Mouse (Mus musculus) left cerebral cortex, postnatal 10 days (tissue): ENCODE measurements around the gene Fkbp8. TPM values are rescaled to one million over a fixed set of nuclear protein-coding genes. Genes with fewer than 3 reads are reported as not detected.

Experiments
- DNase-seq, 2 experiments: peaks; one replicate each; pipeline ENCODE4 v3.0.0; 2021 to 2022; ENCODE audit warnings: low spot score in 2 of 2, mixed read lengths in 1 of 2; ENCODE audit errors: extremely low spot score in 1 of 2
- intact Hi-C: fragments of 180-260 bp; cut with DNase I; formaldehyde crosslinking; loops from one replicate; pipeline ENCODE4 v1.15.1; 2025
- total RNA-seq, 2 experiments: library from RNA; stranded (reverse); gene quantifications; 2 replicates each; pipeline ENCODE4 v1.2.3; 2021

Gene Fkbp8
- total RNA-seq, 2 experiments from 2014 or later, result 361 to 375 TPM

DNA sequence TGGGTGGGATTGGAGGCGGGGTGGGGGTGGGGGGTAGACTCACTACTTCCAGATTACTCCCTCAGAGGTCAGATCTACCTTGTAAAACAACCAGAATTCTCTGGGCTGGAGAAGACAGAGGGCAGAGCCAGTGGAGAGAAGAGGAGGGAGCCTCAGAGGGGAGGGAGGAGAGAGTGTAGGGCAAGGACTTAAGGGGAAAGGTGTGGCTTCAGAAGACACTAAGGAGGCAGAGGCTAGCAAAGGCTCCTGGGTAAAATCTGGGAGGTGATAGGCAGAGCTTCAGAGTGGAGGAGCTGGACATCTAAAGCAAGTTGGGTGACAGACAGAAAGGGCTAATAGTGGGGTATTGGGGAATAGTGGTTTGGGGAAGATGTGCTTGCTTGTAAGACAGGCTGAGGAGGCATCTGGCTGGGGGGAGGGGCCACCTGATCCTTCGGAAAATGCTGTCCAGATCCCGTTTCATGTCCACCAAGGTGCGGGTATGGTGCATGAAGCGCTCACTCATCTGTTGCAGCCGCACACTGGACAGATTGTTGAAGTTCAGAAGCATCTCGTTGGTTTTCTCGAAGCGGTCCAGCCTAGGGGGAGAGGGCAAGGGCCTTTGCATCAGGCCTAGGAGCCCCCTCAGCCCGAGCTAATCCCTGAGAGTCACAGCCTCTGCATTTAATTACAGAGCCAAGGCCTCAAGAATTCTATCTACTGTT is 9.4 kb upstream of the Fkbp8 start:
- no peak for DNase-seq
- intact Hi-C loops, result no loop called here

DNA sequence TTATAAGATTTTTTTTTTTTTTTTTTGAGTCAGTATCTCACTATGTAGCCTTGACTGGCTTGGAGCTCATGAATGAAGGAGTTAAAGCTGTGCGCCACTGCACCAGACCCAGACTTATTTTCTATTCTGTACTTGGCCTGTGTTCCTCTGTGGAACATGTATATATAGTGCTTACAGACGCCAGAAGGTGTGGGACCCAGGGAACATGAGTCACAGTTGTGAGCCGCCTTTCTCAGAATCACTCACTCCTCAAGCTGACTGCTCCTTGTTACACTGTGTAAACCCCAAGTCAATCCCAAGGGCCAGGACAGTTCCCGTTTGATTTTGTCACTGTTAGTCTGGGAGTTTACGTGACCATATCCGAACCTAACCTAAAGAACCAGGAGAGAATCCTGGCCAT is 8.5 kb upstream of the Fkbp8 start:
- DNase-seq, result no peak
- intact Hi-C loops, result no loop called here

- peak in 1 of 2 experiments; percentile 20 for DNase-seq
- intact Hi-C loops, result no loop called here
These were observed 7.9 kb upstream of the Fkbp8 start for GRCm38 (mm10) chr8:70519606-70520005.

DNA sequence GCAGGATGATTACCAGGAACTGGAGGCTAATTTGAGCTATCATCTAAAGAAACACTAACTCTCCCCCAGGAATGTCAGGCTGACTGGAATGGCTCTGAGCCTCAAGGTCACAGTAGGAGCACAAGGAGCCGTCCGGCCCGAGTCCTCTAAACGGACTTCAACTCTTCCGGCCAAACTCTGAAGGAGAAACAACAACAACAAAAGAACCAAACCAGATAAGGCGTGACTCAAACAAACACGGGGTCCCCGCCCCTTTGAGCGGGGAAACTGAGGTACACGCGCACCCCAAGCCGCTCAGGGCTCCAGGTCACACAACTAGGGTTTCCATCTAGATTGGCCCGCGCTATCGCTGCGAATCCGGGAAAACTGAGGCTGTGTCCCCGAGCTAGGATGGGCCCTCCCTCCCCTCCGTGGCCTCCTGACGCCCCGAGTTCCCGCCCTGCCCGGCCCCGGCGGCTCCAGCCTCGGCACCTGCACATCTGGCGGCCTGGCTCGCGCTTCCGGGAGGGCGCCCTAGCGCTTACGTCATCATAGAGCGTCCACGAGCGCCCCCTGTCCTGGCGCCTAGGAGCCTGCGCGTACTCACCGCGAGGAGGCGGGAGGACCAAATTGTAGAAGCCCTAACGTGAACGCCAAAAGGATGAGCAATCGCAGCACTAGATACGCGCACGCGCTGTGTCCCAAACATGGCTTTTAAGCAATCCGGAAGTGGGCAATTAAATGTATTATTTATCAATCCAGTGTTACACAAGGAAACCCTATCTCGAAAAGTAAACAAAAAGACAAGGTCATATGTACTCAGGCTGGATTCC is 4.7 kb upstream of the Fkbp8 start:
- intact Hi-C loops, result no loop called here

GRCm38 (mm10) chr8:70527111-70527511 is 413 bp upstream of the Fkbp8 start:
- DNase-seq, result no peak
- intact Hi-C loops, result no loop called here

More for the DNA sequence above, 4.7 kb upstream of the Fkbp8 start:
- peak; percentile 95 to 97 for DNase-seq

DNA sequence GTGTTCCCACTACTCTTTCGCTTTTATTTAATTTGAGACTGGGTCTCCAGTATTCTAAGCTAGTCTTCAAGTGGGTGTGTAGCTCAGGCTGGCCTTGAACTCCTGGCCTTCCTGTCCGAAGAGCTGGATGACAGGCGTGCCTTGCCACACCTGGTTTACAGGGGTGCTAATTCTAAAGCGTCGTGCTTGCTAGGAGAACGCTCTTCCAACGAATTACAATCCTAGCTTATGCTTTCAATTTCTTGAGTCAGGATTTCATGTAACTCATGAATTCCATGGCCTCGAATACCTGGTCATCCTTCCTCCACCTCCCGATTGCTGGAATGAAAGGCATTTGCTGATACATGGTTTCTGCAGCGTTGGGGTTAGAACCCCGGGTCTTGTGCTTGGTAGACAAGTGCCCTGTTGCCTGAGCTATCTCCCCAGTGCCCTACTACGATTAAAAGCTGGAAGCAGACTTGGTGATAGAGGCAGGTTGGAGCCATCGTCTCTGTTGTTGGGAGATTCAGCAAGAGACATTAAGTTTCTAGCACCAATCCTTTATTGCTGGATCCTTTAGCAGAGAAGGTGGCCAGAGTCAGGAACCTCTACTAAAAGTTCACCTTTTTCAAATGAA is 766 bp downstream of the Fkbp8 start:
- no peak for DNase-seq
- intact Hi-C loops, result no loop called here

DNA sequence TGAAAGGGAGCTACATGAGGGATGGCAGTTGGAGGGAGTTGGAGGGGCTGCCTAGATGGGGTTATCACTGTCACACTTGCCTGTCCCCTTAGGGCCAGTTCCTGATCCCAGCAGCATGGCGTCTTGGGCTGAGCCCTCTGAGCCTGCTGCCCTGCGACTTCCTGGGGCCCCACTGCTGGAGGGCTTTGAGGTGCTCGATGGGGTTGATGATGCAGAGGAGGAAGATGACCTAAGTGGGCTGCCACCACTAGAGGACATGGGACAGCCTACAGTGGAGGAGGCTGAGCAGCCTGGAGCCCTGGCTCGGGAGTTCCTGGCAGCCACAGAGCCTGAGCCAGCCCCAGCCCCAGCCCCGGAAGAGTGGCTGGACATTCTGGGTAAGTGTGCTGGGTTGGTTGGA is 1.8 kb downstream of the Fkbp8 start:
- intact Hi-C loops, result no loop called here
- DNase-seq, result no peak

GRCm38 (mm10) chr8:70529741-70530161 is 2.2 kb downstream of the Fkbp8 start:
- intact Hi-C loops, result no loop called here
- no peak for DNase-seq

GRCm38 (mm10) chr8:70530314-70530713 is 2.8 kb downstream of the Fkbp8 start:
- no peak for DNase-seq
- intact Hi-C loops, result no loop called here

DNA sequence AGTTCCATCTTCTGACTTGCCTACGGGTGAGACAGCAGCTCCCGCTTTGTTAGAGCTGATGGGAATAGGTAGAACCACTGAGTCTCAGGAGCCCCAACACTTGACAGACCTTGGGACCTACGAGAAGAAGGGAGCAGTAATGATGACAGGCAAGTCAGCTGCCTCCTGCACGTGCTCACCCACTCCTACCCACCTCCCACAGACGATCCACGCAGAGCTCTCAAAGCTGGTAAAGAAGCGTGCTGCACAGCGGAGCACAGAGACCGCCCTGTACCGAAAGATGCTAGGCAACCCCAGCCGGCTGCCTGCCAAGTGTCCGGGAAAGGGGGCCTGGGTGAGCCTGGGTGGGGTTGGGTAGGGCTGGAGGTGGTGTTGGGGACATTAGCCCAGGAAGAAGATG is 6.8 kb downstream of the Fkbp8 start:
- no peak for DNase-seq
- intact Hi-C loops, result no loop called here

- no peak for DNase-seq
- intact Hi-C loops, result no loop called here
These were observed 7.7 kb downstream of the Fkbp8 start for GRCm38 (mm10) chr8:70535221-70535620.

GRCm38 (mm10) chr8:70535701-70536100 is 8.2 kb downstream of the Fkbp8 start:
- DNase-seq, result no peak
- intact Hi-C loops, result no loop called here

DNA sequence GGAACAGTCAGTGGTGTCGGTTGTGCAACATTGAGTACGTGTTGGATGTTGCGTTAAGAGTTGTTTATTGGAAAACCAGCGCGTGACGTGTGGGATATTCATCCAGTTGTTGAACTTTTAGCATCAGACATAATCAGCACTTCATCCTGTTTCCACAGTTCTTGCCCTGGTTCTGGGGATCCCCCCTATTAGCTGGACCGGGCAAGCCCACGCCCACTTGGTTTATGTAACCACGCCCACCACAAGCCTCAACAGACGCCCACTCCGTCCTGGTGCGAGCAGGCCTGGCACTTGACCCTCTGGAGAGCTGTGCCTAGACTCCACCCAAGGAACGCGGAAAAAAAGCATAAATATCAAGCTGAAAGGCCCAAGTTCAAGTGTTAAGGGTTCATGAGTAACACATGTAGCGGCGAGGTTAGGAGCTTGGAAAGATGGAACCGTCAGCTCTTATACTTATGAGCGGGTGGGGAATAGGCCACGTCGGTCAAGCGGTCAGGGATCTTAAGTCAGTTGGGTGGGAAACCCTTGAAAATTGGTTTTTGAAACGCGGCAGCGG is 10.6 kb downstream of the Fkbp8 start:
- intact Hi-C loops, result no loop called here
- DNase-seq, result peak in 1 of 2 experiments; percentile 79

- intact Hi-C loops, result no loop called here
- peak; percentile 99 to 100 for DNase-seq
These were observed 11.1 kb downstream of the Fkbp8 start for GRCm38 (mm10) chr8:70538633-70539076.

DNA sequence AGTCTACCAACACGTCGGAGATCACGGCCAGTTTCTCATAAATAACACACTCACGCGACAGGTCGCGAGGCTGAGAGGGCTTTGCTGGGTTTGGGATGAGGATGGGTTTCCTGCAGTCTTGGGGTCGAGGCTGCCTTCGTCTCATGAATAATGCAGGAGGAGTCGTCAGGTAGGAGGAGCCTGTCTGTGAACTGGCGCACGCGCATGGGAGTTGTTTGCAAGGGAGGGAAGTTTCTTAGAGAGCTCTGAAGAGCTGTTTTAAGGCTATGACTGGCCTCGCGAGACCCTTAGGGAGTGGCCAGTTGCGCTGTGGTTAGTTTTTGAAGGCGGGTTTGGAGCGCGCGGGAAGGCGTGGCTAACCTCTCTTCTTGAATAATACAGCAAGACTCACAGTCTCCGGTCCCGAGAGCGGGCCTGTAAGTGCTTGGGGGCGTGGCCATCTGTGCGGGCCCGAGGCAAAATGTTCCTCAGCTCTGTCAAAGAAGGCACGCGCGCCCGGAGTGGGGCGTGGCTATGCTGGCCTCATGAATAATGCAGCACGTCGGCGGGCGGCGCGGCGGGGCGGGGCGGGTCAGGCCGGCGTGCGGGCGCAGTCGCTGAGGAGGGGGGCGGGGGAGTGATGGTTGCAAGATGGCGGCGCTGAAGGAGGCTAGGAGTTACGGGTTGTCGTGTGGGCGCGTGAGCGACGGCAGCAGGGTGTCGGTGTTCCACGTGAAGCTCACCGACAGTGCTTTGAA is 11.7 kb downstream of the Fkbp8 start, which contains the start of gene Ell:
Gene Ell, plus strand, starts transcription at position 381 of the 737 bp plus-strand sequence.
- intact Hi-C loops, result no loop called here
- DNase-seq, result peak; percentile 99 to 100

DNA sequence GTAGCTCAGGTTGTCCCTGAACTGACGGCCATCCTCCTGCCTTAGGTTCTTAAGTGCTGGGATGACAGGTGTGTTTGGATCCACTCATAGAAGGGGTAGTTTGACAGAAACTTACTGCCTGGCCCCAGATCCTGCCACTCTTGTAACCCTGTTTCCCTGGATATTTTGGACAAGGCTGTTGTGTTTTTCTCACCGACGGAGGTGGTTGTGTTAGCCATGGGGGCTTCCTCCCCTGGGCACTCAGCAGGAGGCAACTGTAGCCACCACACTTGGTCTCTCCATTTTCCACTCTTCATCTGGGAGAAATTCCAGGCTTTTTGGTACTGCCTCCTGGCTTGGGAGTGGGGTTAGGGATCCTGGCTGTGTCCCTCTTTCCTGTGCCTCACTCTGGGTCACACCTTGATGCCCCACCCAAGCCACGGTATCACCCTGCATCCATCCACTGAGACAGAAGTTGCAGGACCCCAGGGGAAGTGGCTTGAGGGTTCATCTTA is 12.5 kb downstream of the Fkbp8 start:
- intact Hi-C loops, result no loop called here
- no peak for DNase-seq

GRCm38 (mm10) chr8:70540507-70541071 is 13.1 kb downstream of the Fkbp8 start:
- no peak for DNase-seq
- intact Hi-C loops, result no loop called here

DNA sequence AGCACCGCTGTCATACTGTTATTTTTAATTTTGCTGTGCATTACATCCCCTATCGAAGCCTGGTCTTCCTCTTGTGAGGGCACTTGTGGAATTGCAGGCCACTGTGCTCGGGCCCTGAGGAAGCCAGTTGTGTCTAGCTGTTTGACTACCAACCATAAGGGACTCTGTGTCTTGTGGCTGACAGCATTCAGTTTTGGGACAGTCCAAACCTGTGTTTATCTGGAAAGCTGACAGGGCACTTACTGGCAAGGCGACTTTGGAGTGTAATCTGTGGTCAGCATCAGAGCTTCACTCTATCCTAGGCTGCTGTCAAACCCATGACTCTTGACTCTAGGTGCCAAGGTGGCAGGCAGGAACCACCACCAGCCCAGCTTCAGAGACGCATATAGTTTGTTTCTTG is 13.6 kb downstream of the Fkbp8 start:
- intact Hi-C loops, result no loop called here
- no peak for DNase-seq
